10 mouse cellular contexts compared by ENCODE assay signal in genomic region chr1:97863140-97863539, GRCm38 (mm10).
DNase-seq lines count a peak whose midpoint lies in the region; ATAC-seq and TF ChIP-seq lines count a peak whose summit lies in the region.
"Had no signal": no experiment of that assay in that cellular context is flagged by ENCODE, and none has a peak within 500 bp of the region (broad histone marks: within the 10 kb centered on the region; RNA-seq: fewer than 3 reads in every experiment).

No protein-coding gene starts in this region.

- H3K4me3 ChIP-seq in midbrain, embryonic 11.5 days (ENCODE audit: low read depth, low read length), result no peak overlapping the region
- no peak overlapping the region for H3K4me3 ChIP-seq in midbrain, embryonic 10.5 days
- no peak overlapping the region for H3K4me3 ChIP-seq in midbrain, embryonic 12.5 days
- no peak overlapping the region for H3K4me3 ChIP-seq in heart, embryonic 12.5 days
- no peak overlapping the region for H3K4me3 ChIP-seq in lung, adult 2 months (replicated peaks; ENCODE audit: extremely low read depth, low read depth, low read length)
- no peak overlapping the region for H3K4me3 ChIP-seq in thymus, adult 2 months (ENCODE audit: control insufficient read depth, insufficient read depth, low read length)
- H3K4me3 ChIP-seq: embryonic facial prominence, embryonic 15.5 days had no signal

- H3K27ac ChIP-seq in midbrain, embryonic 11.5 days (ENCODE audit: low read depth, low read length), result no peak overlapping the region
- no peak overlapping the region for H3K27ac ChIP-seq in midbrain, embryonic 10.5 days (replicated peaks)
- peak overlapping the region; percentile 70 for H3K27ac ChIP-seq in midbrain, embryonic 12.5 days (replicated peaks)
- no peak overlapping the region for H3K27ac ChIP-seq in heart, embryonic 12.5 days (ENCODE audit: poor library complexity, severe bottlenecking)
- no peak overlapping the region for H3K27ac ChIP-seq in thymus, adult 2 months (ENCODE audit: control insufficient read depth, insufficient read depth, low read length)
- H3K27ac ChIP-seq: embryonic facial prominence, embryonic 15.5 days had no signal

- TF ChIP-seq POLR2A in lung, adult 2 months (IDR thresholded peaks at IDR 0.05; ENCODE audit: borderline replicate concordance, extremely low read depth, low read depth, low read length), result no peak
- no peak for TF ChIP-seq POLR2A in thymus, adult 2 months (IDR thresholded peaks at IDR 0.05; ENCODE audit: control insufficient read depth, extremely low read depth, insufficient read depth, low read length, poor library complexity)

- TF ChIP-seq CTCF in lung, adult 2 months (IDR thresholded peaks at IDR 0.05; ENCODE audit: insufficient read depth, low read length), result no peak
- TF ChIP-seq CTCF in thymus, adult 2 months (IDR thresholded peaks at IDR 0.05; ENCODE audit: borderline replicate concordance, control insufficient read depth, extremely low read depth, insufficient read depth, low read length, poor library complexity), result no peak

- peak; percentile 82 for DNase-seq in midbrain, embryonic 11.5 days (ENCODE audit: low spot score, missing footprints)
- DNase-seq in midbrain, embryonic 10.5 days (ENCODE audit: low spot score), result no peak
- peak; percentile 87 to 96 for DNase-seq in layer of hippocampus, adult 18-20 months (ENCODE audit: low spot score in 2 of 2)
- no peak for DNase-seq in lung, adult 2 months
- DNase-seq in urinary bladder, adult 18-20 months (ENCODE audit: low spot score in 2 of 2), result no peak
- no peak for DNase-seq in thymus, adult 2 months

- WGBS in midbrain, embryonic 11.5 days, result 45% methylated on average over 9 of the region's 9 CpGs
- WGBS in midbrain, embryonic 10.5 days, result 80% methylated on average over 9 of the region's 9 CpGs
- WGBS in midbrain, embryonic 12.5 days, result 32% methylated on average over 9 of the region's 9 CpGs
- 87% methylated on average over 9 of the region's 9 CpGs for WGBS in heart, embryonic 12.5 days
- 75% methylated on average over 9 of the region's 9 CpGs for WGBS in lung, adult 2 months
- 97% methylated on average over 9 of the region's 9 CpGs for WGBS in thymus, adult 2 months

- H3K27me3 ChIP-seq in midbrain, embryonic 11.5 days (ENCODE audit: control insufficient read depth, insufficient read depth, low read length), result no peaks in the 10 kb centered on the region
- H3K27me3 ChIP-seq in midbrain, embryonic 10.5 days (ENCODE audit: low read depth, poor library complexity, severe bottlenecking), result no peaks in the 10 kb centered on the region
- no peaks in the 10 kb centered on the region for H3K27me3 ChIP-seq in midbrain, embryonic 12.5 days
- no peaks in the 10 kb centered on the region for H3K27me3 ChIP-seq in heart, embryonic 12.5 days (replicated peaks)
- H3K27me3 ChIP-seq in thymus, adult 2 months (ENCODE audit: control insufficient read depth, insufficient read depth, low read length), result no peaks in the 10 kb centered on the region
- H3K27me3 ChIP-seq: embryonic facial prominence, embryonic 15.5 days had no signal

- peaks cover 4% of the 10 kb centered on the region; the same call in 1 of the 2 replicates for H3K4me1 ChIP-seq in midbrain, embryonic 11.5 days (ENCODE audit: control insufficient read depth, insufficient read depth, low read length)
- peaks cover 6% of the 10 kb centered on the region; the same call in 1 of the 2 replicates for H3K4me1 ChIP-seq in midbrain, embryonic 10.5 days
- H3K4me1 ChIP-seq in midbrain, embryonic 12.5 days, result peaks cover 9% of the 10 kb centered on the region
- H3K4me1 ChIP-seq in heart, embryonic 12.5 days (replicated peaks), result no peaks in the 10 kb centered on the region
- no peaks in the 10 kb centered on the region for H3K4me1 ChIP-seq in lung, adult 2 months (ENCODE audit: control insufficient read depth, insufficient read depth, low read length)
- no peaks in the 10 kb centered on the region for H3K4me1 ChIP-seq in thymus, adult 2 months (replicated peaks; ENCODE audit: control insufficient read depth, insufficient read depth, low read length)
- H3K4me1 ChIP-seq: embryonic facial prominence, embryonic 15.5 days had no signal

- peak; percentile 86 for ATAC-seq in midbrain, embryonic 11.5 days (ENCODE audit: low FRiP score)
- ATAC-seq in midbrain, embryonic 12.5 days (ENCODE audit: low FRiP score, low read depth), result peak; percentile 87
- ATAC-seq in heart, embryonic 12.5 days (ENCODE audit: insufficient number of reproducible peaks, low FRiP score), result no peak

- H3K9me3 ChIP-seq in midbrain, embryonic 11.5 days (ENCODE audit: control insufficient read depth, low read length), result no peaks in the 10 kb centered on the region
- H3K9me3 ChIP-seq in midbrain, embryonic 10.5 days (replicated peaks), result no peaks in the 10 kb centered on the region
- H3K9me3 ChIP-seq in midbrain, embryonic 12.5 days, result no peaks in the 10 kb centered on the region
- H3K9me3 ChIP-seq in heart, embryonic 12.5 days (replicated peaks), result no peaks in the 10 kb centered on the region
- H3K9me3 ChIP-seq: embryonic facial prominence, embryonic 15.5 days had no signal

- no peak overlapping the region for H3K4me2 ChIP-seq in midbrain, embryonic 11.5 days
- peak overlapping the region; percentile 21 for H3K4me2 ChIP-seq in midbrain, embryonic 12.5 days (replicated peaks)
- H3K4me2 ChIP-seq in heart, embryonic 12.5 days, result no peak overlapping the region
- H3K4me2 ChIP-seq: embryonic facial prominence, embryonic 15.5 days; liver, embryonic 11.5 days had no signal

- no peak overlapping the region for H3K9ac ChIP-seq in midbrain, embryonic 11.5 days (ENCODE audit: low read length)
- H3K9ac ChIP-seq in midbrain, embryonic 12.5 days (replicated peaks), result no peak overlapping the region
- no peak overlapping the region for H3K9ac ChIP-seq in heart, embryonic 12.5 days
- H3K9ac ChIP-seq: embryonic facial prominence, embryonic 15.5 days had no signal

- no peaks in the 10 kb centered on the region for H3K36me3 ChIP-seq in midbrain, embryonic 11.5 days (ENCODE audit: control insufficient read depth, insufficient read depth, low read length)
- no peaks in the 10 kb centered on the region for H3K36me3 ChIP-seq in midbrain, embryonic 10.5 days
- H3K36me3 ChIP-seq in midbrain, embryonic 12.5 days, result no peaks in the 10 kb centered on the region
- peaks cover 23% of the 10 kb centered on the region for H3K36me3 ChIP-seq in heart, embryonic 12.5 days
- H3K36me3 ChIP-seq in thymus, adult 2 months (ENCODE audit: control insufficient read depth, insufficient read depth, low read length), result no peaks in the 10 kb centered on the region
- H3K36me3 ChIP-seq: embryonic facial prominence, embryonic 15.5 days had no signal

Comparison
In these comparisons a context has a peak if more than half of its experiments do, and no peak if none do; other contexts are left out.
1. DNase-seq: peak in midbrain, embryonic 11.5 days (single experiment) and layer of hippocampus, adult 18-20 months (2 of 2); none in midbrain, embryonic 10.5 days (single experiment), lung, adult 2 months (single experiment), urinary bladder, adult 18-20 months (0 of 2) and thymus, adult 2 months (single experiment).